Mouse (Mus musculus): ENCODE measurements at regions not wholly inside any gene's neighbourhood (a gene's known extent, or its start where the extent isn't known, plus 50 kb on each side); places are given as distances from the start of the nearest gene placed in this dataset.

- Histone ChIP-seq H3K4me2 (no peak overlapping the region), H3K9ac (no peak overlapping the region), H3K36me3 (no peaks in the 10 kb centered on the region), H3K4me3 (replicated peaks) (no peak overlapping the region), H3K27ac (no peak overlapping the region), H3K4me1 (no peaks in the 10 kb centered on the region), H3K9me3 (replicated peaks) (no peaks in the 10 kb centered on the region), H3K27me3 (no peaks in the 10 kb centered on the region)
- WGBS: 73% methylated on average over 7 of the region's 7 CpGs
- ATAC-seq (replicated peaks; ENCODE audit: low FRiP score): no peak
Measured at GRCm38 (mm10) chrX:42332906-42333305, 156.6 kb upstream of the Tex13c2 start.

DNA sequence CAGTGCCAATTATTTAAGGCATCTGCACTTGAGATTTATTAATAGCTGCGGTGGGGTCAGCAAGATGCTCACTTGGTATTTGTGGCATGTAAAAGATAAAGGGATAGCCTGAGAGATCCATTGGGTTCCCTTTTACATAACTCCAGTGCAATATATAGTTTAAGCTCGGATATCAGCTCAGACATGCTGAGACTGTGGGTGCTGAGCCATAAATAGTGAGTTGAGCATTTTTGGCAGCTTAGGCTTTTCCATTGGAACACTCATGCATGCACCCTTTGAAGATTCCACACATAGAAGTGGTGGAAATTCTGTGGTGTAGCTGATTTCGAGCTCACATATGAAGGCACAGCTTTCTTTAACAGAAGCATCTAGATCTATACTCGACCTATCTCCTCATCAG lies 155.9 kb upstream of the Tex13c2 start:
- WGBS: 56% methylated on average over 4 of the region's 4 CpGs
- Histone ChIP-seq H3K9me3 (replicated peaks) (no peaks in the 10 kb centered on the region), H3K36me3 (no peaks in the 10 kb centered on the region), H3K4me1 (no peaks in the 10 kb centered on the region), H3K27me3 (no peaks in the 10 kb centered on the region), H3K9ac (no peak overlapping the region), H3K4me3 (replicated peaks) (no peak overlapping the region), H3K4me2 (no peak overlapping the region), H3K27ac (no peak overlapping the region)
- no peak for ATAC-seq (replicated peaks; ENCODE audit: low FRiP score)

- H3K27me3 ChIP-seq: no peaks in the 10 kb centered on the region
- no peak overlapping the region for H3K4me3 ChIP-seq (replicated peaks)
- no peaks in the 10 kb centered on the region for H3K4me1 ChIP-seq
- H3K9ac ChIP-seq: no peak overlapping the region
- no peak for ATAC-seq (replicated peaks; ENCODE audit: low FRiP score)
- 82% methylated on average over 2 of the region's 2 CpGs for WGBS
- no peak overlapping the region for H3K4me2 ChIP-seq
- no peaks in the 10 kb centered on the region for H3K9me3 ChIP-seq (replicated peaks)
- no peak overlapping the region for H3K27ac ChIP-seq
- H3K36me3 ChIP-seq: no peaks in the 10 kb centered on the region
Measured at GRCm38 (mm10) chrX:42334794-42335193, 154.7 kb upstream of the Tex13c2 start.

DNA sequence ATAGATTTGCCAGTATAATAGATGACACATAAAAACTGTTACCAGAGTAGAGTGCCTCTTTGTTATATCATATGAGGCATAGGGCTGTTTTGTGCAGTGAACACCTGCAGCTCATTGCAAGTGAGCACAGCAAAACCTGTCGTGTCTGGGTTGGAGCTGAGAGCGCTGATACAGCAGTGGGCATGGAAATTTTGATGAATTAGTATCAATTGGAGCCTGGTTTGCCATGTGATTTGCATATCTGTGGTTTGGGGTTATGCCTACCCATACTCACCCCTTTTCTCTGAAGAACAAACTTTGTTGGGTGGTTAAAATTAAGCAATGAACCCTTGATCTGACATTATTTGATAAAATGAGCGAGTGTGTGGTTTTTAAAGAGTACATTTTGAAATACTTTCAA lies 152.7 kb upstream of the Tex13c2 start:
- Histone ChIP-seq H3K4me1 (no peaks in the 10 kb centered on the region), H3K27ac (no peak overlapping the region), H3K9me3 (replicated peaks) (no peaks in the 10 kb centered on the region), H3K4me2 (no peak overlapping the region), H3K36me3 (no peaks in the 10 kb centered on the region), H3K4me3 (replicated peaks) (no peak overlapping the region), H3K27me3 (no peaks in the 10 kb centered on the region), H3K9ac (no peak overlapping the region)
- WGBS: 83% methylated on average over 3 of the region's 3 CpGs
- ATAC-seq (replicated peaks; ENCODE audit: low FRiP score): no peak

DNA sequence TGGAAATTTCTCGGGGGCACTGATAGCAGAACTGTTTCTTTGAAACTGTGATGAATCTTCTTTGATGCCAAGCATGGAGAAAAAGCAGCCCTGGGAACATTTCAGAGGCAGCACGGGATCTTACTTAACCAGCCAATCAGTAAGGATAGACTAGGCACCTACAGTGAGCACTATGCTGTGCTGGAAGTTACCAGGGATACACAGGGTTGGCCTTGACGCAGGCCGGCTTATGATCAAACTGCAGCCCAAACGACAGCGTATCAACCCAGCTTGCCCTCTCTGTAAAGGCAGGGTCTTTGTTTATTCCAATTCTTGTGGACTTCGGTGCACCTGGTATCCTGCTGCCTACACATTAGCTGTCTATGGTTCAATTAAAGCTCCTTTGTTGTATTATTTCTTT lies 147.1 kb upstream of the Tex13c2 start:
- no peaks in the 10 kb centered on the region for H3K9me3 ChIP-seq (replicated peaks)

DNA sequence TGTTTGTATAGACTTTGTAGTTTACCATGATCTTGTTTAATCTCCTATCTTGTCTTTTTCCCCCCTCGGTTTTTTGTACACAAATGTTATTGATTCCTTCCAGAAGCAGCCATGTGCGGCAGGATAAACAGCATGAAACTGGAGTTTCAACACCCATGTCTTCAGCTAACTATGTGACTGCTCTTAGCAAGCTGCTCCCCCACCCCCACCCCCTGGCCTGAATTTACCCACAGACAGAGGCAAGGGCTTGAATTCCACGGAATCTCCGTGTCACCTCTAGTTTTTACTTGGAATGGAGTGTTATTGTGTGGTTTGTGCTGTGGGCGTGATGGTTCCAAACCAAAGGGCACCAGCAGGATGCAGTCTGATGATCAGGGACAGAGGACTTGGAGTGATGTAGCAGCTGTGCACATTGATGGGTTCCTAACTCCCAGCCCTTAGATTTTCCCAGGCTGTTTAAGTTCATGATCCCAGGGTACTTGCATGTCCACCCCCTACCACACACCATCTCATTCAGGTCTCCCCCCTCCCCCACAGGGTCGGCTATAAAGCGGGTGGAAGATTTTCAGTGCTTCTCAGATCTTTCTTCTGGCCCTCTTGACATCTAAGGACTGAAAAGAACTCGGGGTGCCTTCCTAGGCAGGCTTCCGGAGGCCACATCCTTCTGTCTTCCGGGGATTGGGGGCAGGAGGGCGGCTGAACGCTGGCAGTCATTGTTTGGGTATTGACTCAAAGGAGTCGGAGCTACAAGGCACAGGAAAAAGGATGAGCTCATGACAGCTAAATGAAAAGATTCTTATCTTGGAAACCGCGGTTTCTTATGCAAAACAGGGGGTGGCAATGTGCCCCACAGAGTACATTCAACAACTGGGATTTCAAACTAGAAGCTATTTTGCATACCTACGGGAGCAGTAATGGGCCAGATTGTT lies 146.3 kb upstream of the Tex13c2 start:
- Histone ChIP-seq H3K4me2 (peak overlapping the region; percentile 33), H3K4me3 (replicated peaks) (no peak overlapping the region), H3K27me3 (no peaks in the 10 kb centered on the region), H3K4me1 (0 out of 2 replicates have a peak, but pooled peaks cover 6% of the 10 kb centered on the region), H3K9me3 (replicated peaks) (no peaks in the 10 kb centered on the region), H3K27ac (no peak overlapping the region), H3K9ac (no peak overlapping the region), H3K36me3 (no peaks in the 10 kb centered on the region)
- peak; percentile 36; the same call in 1 of the 2 replicates for ATAC-seq (replicated peaks; ENCODE audit: low FRiP score)
- 23% methylated on average over 16 of the region's 16 CpGs for WGBS

More for the DNA sequence above, 147.1 kb upstream of the Tex13c2 start:
- no peaks in the 10 kb centered on the region for H3K27me3 ChIP-seq
- no peaks in the 10 kb centered on the region for H3K36me3 ChIP-seq
- no peak for ATAC-seq (replicated peaks; ENCODE audit: low FRiP score)
- 62% methylated on average over 7 of the region's 7 CpGs for WGBS
- no peak overlapping the region for H3K4me2 ChIP-seq
- H3K27ac ChIP-seq: no peak overlapping the region
- no peak overlapping the region for H3K4me3 ChIP-seq (replicated peaks)
- 0 out of 2 replicates have a peak, but pooled peaks cover 6% of the 10 kb centered on the region for H3K4me1 ChIP-seq
- H3K9ac ChIP-seq: no peak overlapping the region

DNA sequence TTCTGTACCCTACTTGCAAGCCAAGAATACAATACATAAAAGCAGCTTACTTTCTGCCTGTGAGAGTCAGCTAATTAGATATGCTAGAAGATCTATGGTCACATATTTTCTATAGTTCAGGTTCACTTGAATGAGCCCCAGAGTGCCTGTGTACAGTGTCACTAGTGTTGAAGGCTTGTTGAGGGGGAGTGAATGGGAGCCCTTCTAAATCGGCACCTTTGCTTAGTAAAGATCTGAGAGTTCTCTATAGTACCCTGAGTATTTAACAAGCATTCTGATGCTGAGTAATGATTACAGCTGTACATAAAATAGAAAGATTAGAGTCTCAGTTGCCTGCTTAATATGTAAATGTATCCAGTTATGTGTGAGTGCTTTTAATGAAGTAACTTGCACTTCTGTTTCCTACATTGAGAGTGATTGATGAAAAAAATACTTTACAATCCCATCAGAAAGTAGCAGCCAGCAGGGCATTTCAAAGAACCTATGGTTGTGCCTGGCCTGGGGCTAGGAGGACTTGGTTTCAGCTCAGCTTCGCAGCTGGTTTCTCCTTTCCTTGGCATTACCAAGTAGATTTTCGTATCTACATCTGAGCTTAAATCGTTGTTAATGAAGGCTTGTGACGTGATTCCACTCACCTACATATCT lies 136.8 kb upstream of the Tex13c2 start:
- no peak for ATAC-seq (replicated peaks; ENCODE audit: low FRiP score)
- H3K9me3 ChIP-seq (replicated peaks): no peaks in the 10 kb centered on the region
- 64% methylated on average over 5 of the region's 5 CpGs for WGBS
- no peaks in the 10 kb centered on the region for H3K4me1 ChIP-seq
- H3K4me2 ChIP-seq: no peak overlapping the region
- no peak overlapping the region for H3K27ac ChIP-seq
- H3K4me3 ChIP-seq (replicated peaks): no peak overlapping the region
- no peaks in the 10 kb centered on the region for H3K36me3 ChIP-seq
- H3K9ac ChIP-seq: no peak overlapping the region
- no peaks in the 10 kb centered on the region for H3K27me3 ChIP-seq

DNA sequence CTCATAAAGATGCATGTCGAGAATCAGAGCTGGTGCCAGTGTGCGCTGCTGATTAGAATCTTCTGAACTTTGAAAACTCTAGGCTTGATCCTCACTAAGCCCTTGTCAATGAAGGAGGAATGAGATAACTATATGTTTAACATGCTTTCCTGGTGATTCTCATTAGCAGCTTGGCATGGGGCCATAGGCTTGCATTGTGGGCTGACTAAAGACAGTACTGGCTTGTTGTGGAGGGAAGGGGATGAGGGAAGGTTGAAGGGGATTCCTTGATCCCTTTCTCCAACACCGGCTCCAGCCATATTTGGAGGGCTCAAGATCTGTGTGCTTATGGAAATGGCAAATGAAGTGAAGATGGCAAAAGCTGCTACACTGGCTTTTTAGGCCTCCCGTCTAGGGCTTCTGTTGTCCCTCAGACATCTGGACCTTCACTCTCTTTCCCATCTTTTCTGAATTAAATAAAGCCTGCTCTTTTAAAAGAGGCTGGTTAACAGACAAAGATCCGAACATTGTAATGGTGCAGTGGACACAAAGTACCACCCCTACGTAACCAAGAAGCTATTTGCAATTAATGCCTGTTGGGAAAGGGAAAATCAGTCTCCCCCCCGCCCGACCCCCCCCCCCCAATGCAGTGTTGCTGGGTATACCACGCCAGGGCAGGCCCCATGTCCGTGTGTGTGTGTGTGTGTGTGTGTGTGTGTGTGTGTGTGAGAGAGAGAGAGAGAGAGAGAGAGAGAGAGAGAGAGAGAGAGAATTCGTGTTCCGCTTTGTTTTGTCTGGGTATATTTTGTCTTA lies 129.9 kb upstream of the Tex13c2 start:
- peak overlapping the region; percentile 30 for H3K4me3 ChIP-seq (replicated peaks)

GRCm38 (mm10) chrX:42360173-42360931 lies 129.1 kb upstream of the Tex13c2 start:
- H3K9me3 ChIP-seq (replicated peaks): no peaks in the 10 kb centered on the region
- peak overlapping the region; percentile 54 for H3K4me2 ChIP-seq
- ATAC-seq (replicated peaks; ENCODE audit: low FRiP score): peak; percentile 62; the same call in 1 of the 2 replicates
- no peaks in the 10 kb centered on the region for H3K4me1 ChIP-seq
- no peaks in the 10 kb centered on the region for H3K27me3 ChIP-seq
- peak overlapping the region; percentile 30 for H3K4me3 ChIP-seq (replicated peaks)
- WGBS: 17% methylated on average over 14 of the region's 15 CpGs
- no peak overlapping the region for H3K9ac ChIP-seq
- H3K27ac ChIP-seq: 0 out of 2 replicates have a peak overlapping the region, but pooled peaks have one; percentile 13
- H3K36me3 ChIP-seq: no peaks in the 10 kb centered on the region

More for the DNA sequence above, 129.9 kb upstream of the Tex13c2 start:
- no peaks in the 10 kb centered on the region for H3K27me3 ChIP-seq
- no peak overlapping the region for H3K27ac ChIP-seq
- no peaks in the 10 kb centered on the region for H3K4me1 ChIP-seq
- WGBS: 42% methylated on average over 12 of the region's 12 CpGs
- H3K4me2 ChIP-seq: peak overlapping the region; percentile 54
- H3K9ac ChIP-seq: no peak overlapping the region
- H3K36me3 ChIP-seq: no peaks in the 10 kb centered on the region
- H3K9me3 ChIP-seq (replicated peaks): no peaks in the 10 kb centered on the region
- ATAC-seq (replicated peaks; ENCODE audit: low FRiP score): no peak

DNA sequence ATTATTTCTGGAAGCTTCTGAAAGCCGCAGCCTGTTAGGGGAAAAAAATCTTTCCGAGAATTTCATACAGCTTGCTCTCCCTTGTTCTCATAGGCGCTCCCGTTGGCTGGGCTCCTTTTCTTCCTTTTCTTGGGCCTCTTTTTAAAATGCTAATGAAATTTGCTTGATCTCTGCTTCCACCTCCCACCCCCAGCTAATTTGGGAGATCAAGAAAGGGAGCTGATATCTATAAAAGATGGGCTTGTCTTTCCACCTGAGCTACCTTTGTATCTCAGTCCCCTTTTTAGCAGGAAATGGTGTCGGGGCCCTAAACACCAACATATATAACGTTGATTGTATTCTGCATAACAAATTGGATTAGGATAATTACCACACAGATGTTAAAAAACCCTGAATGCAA lies 128.5 kb upstream of the Tex13c2 start:
- H3K4me2 ChIP-seq: peak overlapping the region; percentile 54
- no peaks in the 10 kb centered on the region for H3K27me3 ChIP-seq
- H3K9ac ChIP-seq: no peak overlapping the region
- H3K4me1 ChIP-seq: no peaks in the 10 kb centered on the region
- no peak for ATAC-seq (replicated peaks; ENCODE audit: low FRiP score)
- WGBS: 44% methylated on average over 6 of the region's 6 CpGs
- peak overlapping the region; percentile 30 for H3K4me3 ChIP-seq (replicated peaks)
- no peaks in the 10 kb centered on the region for H3K9me3 ChIP-seq (replicated peaks)
- no peak overlapping the region for H3K27ac ChIP-seq
- H3K36me3 ChIP-seq: no peaks in the 10 kb centered on the region

- Histone ChIP-seq H3K36me3 (no peaks in the 10 kb centered on the region), H3K4me3 (replicated peaks) (no peak overlapping the region), H3K9me3 (replicated peaks) (no peaks in the 10 kb centered on the region), H3K4me2 (no peak overlapping the region), H3K9ac (no peak overlapping the region), H3K27ac (no peak overlapping the region), H3K4me1 (no peaks in the 10 kb centered on the region), H3K27me3 (no peaks in the 10 kb centered on the region)
- 37% methylated on average over 15 of the region's 15 CpGs for WGBS
- no peak for ATAC-seq (replicated peaks; ENCODE audit: low FRiP score)
Measured at GRCm38 (mm10) chrX:42361400-42362028, 128.0 kb upstream of the Tex13c2 start.
